Mouse (Mus musculus) liver, postnatal 0 days (tissue): ENCODE measurements at regions not wholly inside any gene's neighbourhood (a gene's known extent, or its start where the extent isn't known, plus 50 kb on each side); places are given as distances from the start of the nearest gene placed in this dataset.

ENCODE experiments used
- ATAC-seq: fragments of 200-750 bp; cut with Nextera tagmentation; 2 replicates; pipeline ENCODE4 v1.8.0; 2017; ENCODE audit warnings: mild to moderate bottlenecking, moderate library complexity
- DNase-seq: peaks from one replicate; pipeline ENCODE4 v3.0.0-alpha.2; 2016
- H3K27ac ChIP-seq: fragments of 300-500 bp; sonication (generic); 2 replicates; pipeline ENCODE4 v1.5.1; 2014; ENCODE audit warnings: antibody characterized with exemption, moderate library complexity, mild to moderate bottlenecking, low read depth
- H3K27me3 ChIP-seq: fragments of 300-500 bp; sonication (generic); 2 replicates; pipeline ENCODE4 v1.6.1; 2014; ENCODE audit warnings: low read length, control low read depth, mixed read lengths; ENCODE audit not compliant: insufficient read depth
- H3K36me3 ChIP-seq: fragments of 300-500 bp; sonication (generic); replicated peaks from 2 replicates; pipeline ENCODE4 v1.6.1; 2014; ENCODE audit warnings: mild to moderate bottlenecking, control low read depth, low read length, moderate library complexity, mixed read lengths; ENCODE audit not compliant: insufficient read depth
- H3K4me1 ChIP-seq: fragments of 300-500 bp; sonication (generic); 2 replicates; pipeline ENCODE4 v1.6.1; 2014; ENCODE audit warnings: antibody characterized with exemption, mild to moderate bottlenecking, control low read depth; ENCODE audit not compliant: insufficient read depth
- H3K4me2 ChIP-seq: fragments of 300-500 bp; sonication (generic); 2 replicates; pipeline ENCODE4 v1.6.1; 2014; ENCODE audit warnings: low read depth, mild to moderate bottlenecking, low read length, moderate library complexity, mixed read lengths
- H3K4me3 ChIP-seq: fragments of 300-500 bp; sonication (generic); 2 replicates; pipeline ENCODE4 v1.5.1; 2014; ENCODE audit warnings: low read depth, low read length
- H3K9ac ChIP-seq: fragments of 300-500 bp; sonication (generic); replicated peaks from 2 replicates; pipeline ENCODE4 v1.6.1; 2014; ENCODE audit warnings: mild to moderate bottlenecking, moderate library complexity
- H3K9me3 ChIP-seq: fragments of 300-500 bp; sonication (generic); 2 replicates; pipeline ENCODE4 v1.6.1; 2016; ENCODE audit warnings: mild to moderate bottlenecking, control low read depth, low read length, mixed read lengths
- CTCF ChIP-seq: sonication (generic); IDR thresholded peaks from 2 replicates; pipeline ENCODE4 v1.5.1; 2016; ENCODE audit warnings: antibody characterized with exemption, low read depth
- EP300 ChIP-seq: IDR thresholded peaks from 2 replicates; pipeline ENCODE4 v1.6.1; 2016; ENCODE audit warnings: antibody characterized with exemption, low read depth, mild to moderate bottlenecking
- WGBS: fragments of 180-500 bp; shearing (Covaris S2); extraction: QIAGEN DNeasy Blood & Tissue Kit; methylation state at CpG from one replicate; pipeline ENCODE4 v1.1.7; 2014; ENCODE audit not compliant: insufficient replicate concordance; 5-methylcytosine and 5-hydroxymethylcytosine counted together

DNA sequence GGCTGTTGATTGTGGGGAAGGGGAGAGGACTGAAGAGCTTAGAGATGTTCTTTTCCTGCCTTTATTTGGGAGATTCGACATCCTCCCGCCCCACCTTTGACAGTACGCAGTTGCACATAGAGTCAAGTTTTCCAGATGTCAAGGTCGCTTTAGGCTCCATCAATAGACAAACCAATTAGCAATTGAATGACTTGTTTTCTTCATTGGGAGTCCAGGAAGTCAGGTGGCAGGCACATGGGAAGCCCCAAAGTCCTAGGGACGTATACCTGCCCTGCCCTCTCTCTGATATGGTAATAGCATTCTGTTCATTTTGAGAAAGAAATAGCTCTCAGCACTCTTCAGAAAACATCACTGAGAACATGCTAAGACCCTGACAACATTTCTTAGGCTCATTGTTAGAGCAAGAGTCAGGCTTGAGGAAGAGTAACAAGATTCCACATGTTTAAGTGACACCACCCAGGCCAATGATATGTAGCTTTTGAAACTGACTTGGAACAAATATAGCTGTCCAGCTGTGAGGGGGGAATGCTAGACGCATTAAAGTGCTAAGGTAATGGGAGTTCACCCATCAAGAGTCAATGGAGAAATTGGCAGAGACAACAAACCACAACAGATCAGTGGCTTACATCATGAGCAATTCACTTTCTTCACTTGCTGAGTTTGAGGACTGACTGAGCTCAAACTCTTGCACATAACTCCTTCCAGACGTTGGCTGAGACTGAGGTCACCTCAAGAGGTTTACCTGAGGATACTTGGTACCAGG lies 499.9 kb downstream of the Dok5 start:
- DNase-seq (no peak), ATAC-seq (no peak)
- H3K4me1 ChIP-seq, result no peaks in the 10 kb centered on the region
- H3K9ac ChIP-seq, result no peak overlapping the region
- TF ChIP-seq EP300 (no peak), CTCF (no peak)
- H3K4me2 ChIP-seq, result no peak overlapping the region
- no peaks in the 10 kb centered on the region for H3K27me3 ChIP-seq
- no peak overlapping the region for H3K27ac ChIP-seq
- WGBS, result 72% methylated on average over 7 of the region's 7 CpGs
- no peaks in the 10 kb centered on the region for H3K9me3 ChIP-seq
- H3K4me3 ChIP-seq, result no peak overlapping the region
- H3K36me3 ChIP-seq, result no peaks in the 10 kb centered on the region

DNA sequence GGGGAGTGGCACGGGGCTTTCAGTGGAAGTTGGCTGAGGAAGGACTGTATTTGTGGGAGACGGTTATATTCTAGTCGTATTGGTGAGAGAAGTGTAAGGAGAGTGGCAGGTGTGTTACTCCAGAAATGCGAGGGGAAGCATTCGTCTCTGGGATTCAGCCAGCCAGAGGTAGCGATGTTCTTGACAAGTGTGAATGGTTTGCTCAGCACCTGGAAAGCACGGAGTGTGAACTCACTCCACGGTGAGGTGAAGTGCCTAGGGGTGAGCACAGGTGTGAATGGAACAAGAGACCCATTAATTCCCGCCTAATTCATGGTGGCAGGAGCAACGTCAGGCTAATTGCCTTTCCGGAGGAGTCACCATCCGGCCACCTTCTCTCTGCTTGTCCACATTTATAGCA lies 498.9 kb downstream of the Dok5 start:
- Histone ChIP-seq H3K4me2 (no peak overlapping the region), H3K4me3 (no peak overlapping the region), H3K36me3 (no peaks in the 10 kb centered on the region), H3K4me1 (no peaks in the 10 kb centered on the region), H3K27ac (no peak overlapping the region), H3K9me3 (no peaks in the 10 kb centered on the region), H3K27me3 (no peaks in the 10 kb centered on the region), H3K9ac (no peak overlapping the region)
- DNase-seq (no peak), ATAC-seq (no peak)
- no peak for TF ChIP-seq EP300
- no peak for TF ChIP-seq CTCF
- WGBS, result 72% methylated on average over 12 of the region's 12 CpGs

DNA sequence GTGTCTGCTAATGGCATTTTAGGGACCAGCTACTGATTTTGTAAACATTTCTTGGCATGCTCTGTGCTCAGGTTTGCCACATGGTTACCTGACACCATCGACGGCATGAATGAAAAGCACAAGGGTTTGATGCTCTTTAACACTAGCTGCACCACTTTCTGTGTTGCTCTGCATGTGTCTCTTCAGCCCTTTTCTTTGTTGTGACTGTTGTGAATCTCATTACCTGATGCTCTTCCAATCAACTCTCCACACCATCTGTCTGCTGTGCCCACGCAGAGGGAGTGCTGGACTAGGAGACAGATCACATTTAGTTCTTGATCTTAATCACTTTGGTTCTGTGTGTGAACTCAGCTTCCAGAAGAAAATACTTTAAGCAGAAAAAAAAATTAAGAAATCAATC lies 496.6 kb downstream of the Dok5 start:
- 62% methylated on average over 3 of the region's 3 CpGs for WGBS
- no peak for ATAC-seq
- no peaks in the 10 kb centered on the region for H3K27me3 ChIP-seq
- no peak overlapping the region for H3K4me2 ChIP-seq
- TF ChIP-seq CTCF (no peak), EP300 (no peak)
- no peak overlapping the region for H3K27ac ChIP-seq
- no peak overlapping the region for H3K4me3 ChIP-seq
- no peaks in the 10 kb centered on the region for H3K36me3 ChIP-seq
- H3K9ac ChIP-seq, result no peak overlapping the region
- no peak for DNase-seq
- H3K4me1 ChIP-seq, result no peaks in the 10 kb centered on the region
- no peaks in the 10 kb centered on the region for H3K9me3 ChIP-seq

GRCm38 (mm10) chr2:171213792-171214191 lies 482.2 kb downstream of the Dok5 start:
- H3K27ac ChIP-seq, result no peak overlapping the region
- ATAC-seq (no peak), DNase-seq (no peak)
- no peaks in the 10 kb centered on the region for H3K27me3 ChIP-seq
- H3K9me3 ChIP-seq, result no peaks in the 10 kb centered on the region
- TF ChIP-seq CTCF (no peak), EP300 (no peak)
- H3K9ac ChIP-seq, result no peak overlapping the region
- no peaks in the 10 kb centered on the region for H3K36me3 ChIP-seq
- no peaks in the 10 kb centered on the region for H3K4me1 ChIP-seq
- H3K4me2 ChIP-seq, result no peak overlapping the region
- H3K4me3 ChIP-seq, result no peak overlapping the region
- 73% methylated on average over 6 of the region's 6 CpGs for WGBS

- WGBS, result 79% methylated on average over 7 of the region's 7 CpGs
- Histone ChIP-seq H3K4me2 (no peak overlapping the region), H3K9ac (no peak overlapping the region), H3K9me3 (no peaks in the 10 kb centered on the region), H3K4me1 (no peaks in the 10 kb centered on the region), H3K36me3 (no peaks in the 10 kb centered on the region), H3K27ac (no peak overlapping the region), H3K27me3 (no peaks in the 10 kb centered on the region), H3K4me3 (no peak overlapping the region)
- ATAC-seq (no peak), DNase-seq (no peak)
- no peak for TF ChIP-seq EP300
- no peak for TF ChIP-seq CTCF
Observed at GRCm38 (mm10) chr2:171196472-171196871, 464.9 kb downstream of the Dok5 start.

DNA sequence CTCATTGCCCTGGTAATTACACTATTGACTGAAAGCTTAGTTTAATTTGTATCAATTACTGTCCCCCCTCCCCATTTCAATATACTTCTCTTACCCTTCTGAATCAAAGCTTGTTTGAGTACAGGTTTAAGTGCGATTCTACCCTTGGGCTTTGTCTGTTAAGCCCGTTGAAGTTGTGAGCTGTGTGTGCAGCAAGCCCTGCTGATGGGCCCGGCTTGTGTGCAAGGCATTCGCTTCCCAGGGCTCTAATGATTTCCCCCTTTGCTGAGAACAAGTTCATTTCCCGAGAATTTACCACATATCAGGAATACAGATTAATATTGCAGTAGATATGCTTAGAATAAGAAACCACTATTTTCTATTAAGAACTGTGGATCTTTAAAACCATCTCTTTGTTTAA lies 460.6 kb downstream of the Dok5 start:
- 78% methylated on average over 5 of the region's 5 CpGs for WGBS
- no peaks in the 10 kb centered on the region for H3K9me3 ChIP-seq
- no peaks in the 10 kb centered on the region for H3K36me3 ChIP-seq
- TF ChIP-seq EP300, result no peak
- no peak for TF ChIP-seq CTCF
- no peaks in the 10 kb centered on the region for H3K4me1 ChIP-seq
- H3K27ac ChIP-seq, result no peak overlapping the region
- no peak for DNase-seq
- no peaks in the 10 kb centered on the region for H3K27me3 ChIP-seq
- H3K9ac ChIP-seq, result no peak overlapping the region
- no peak overlapping the region for H3K4me3 ChIP-seq
- H3K4me2 ChIP-seq, result no peak overlapping the region
- ATAC-seq, result no peak
